Mouse (Mus musculus) kidney, embryonic 16.5 days (tissue): ENCODE data around the gene Ilkap. TPM values are rescaled to one million over a fixed set of nuclear protein-coding genes. Genes with fewer than 3 reads are reported as not detected.
A peak's percentile ranks its signal among the peaks of the same experiment; 100 is the strongest.

Experiments
- ATAC-seq: fragments of 200-750 bp; cut with Nextera tagmentation; 2 replicates; pipeline ENCODE4 v1.8.0; 2017; ENCODE audit warnings: moderate TSS enrichment; ENCODE audit not compliant: low FRiP score, low TSS enrichment
- H3K27ac ChIP-seq: fragments of 300-500 bp; sonication (generic); 2 replicates; pipeline ENCODE4 v1.5.1; 2014; ENCODE audit warnings: low read length
- H3K27me3 ChIP-seq: fragments of 300-500 bp; sonication (generic); 2 replicates; pipeline ENCODE4 v1.6.1; 2014; ENCODE audit warnings: low read length, control low read depth, mixed read lengths; ENCODE audit not compliant: insufficient read depth
- H3K36me3 ChIP-seq: fragments of 300-500 bp; sonication (generic); 2 replicates; pipeline ENCODE4 v1.6.1; 2014; ENCODE audit warnings: low read length, control low read depth, mixed read lengths; ENCODE audit not compliant: insufficient read depth
- H3K4me1 ChIP-seq: fragments of 300-500 bp; sonication (generic); 2 replicates; pipeline ENCODE4 v1.6.1; 2014; ENCODE audit warnings: low read length, control low read depth, mixed read lengths; ENCODE audit not compliant: insufficient read depth
- H3K4me2 ChIP-seq: fragments of 300-500 bp; sonication (generic); replicated peaks from 2 replicates; pipeline ENCODE4 v1.6.1; 2014; ENCODE audit warnings: low read depth, low read length
- H3K4me3 ChIP-seq: fragments of 300-500 bp; sonication (generic); 2 replicates; pipeline ENCODE4 v1.5.1; 2014; ENCODE audit warnings: mild to moderate bottlenecking, low read length
- H3K9ac ChIP-seq: fragments of 300-500 bp; sonication (generic); replicated peaks from 2 replicates; pipeline ENCODE4 v1.6.1; 2014; ENCODE audit warnings: low read length
- H3K9me3 ChIP-seq: fragments of 300-500 bp; sonication (generic); 2 replicates; pipeline ENCODE4 v1.6.1; 2016; ENCODE audit warnings: low read length, control low read depth
- WGBS: fragments of 180-500 bp; shearing (Covaris S2); extraction: QIAGEN DNeasy Blood & Tissue Kit; methylation state at CpG from one replicate; pipeline ENCODE4 v1.1.7; 2014; 5-methylcytosine and 5-hydroxymethylcytosine counted together
- polyA plus RNA-seq: library from polyadenylated mRNA; unstranded; fragments of >200 nt; fragmentation: Nextera tagmentation; extraction: Ambion mirVana; gene quantifications from 2 replicates; pipeline ENCODE4 v1.2.1, GENCODE M21; 2015

The Ilkap gene
- polyA plus RNA-seq, 1 experiment from 2014 or later: 140 TPM

- Histone ChIP-seq H3K27me3 (no peaks in the 10 kb centered on the region), H3K4me3 (no peak overlapping the region), H3K4me2 (no peak overlapping the region), H3K27ac (no peak overlapping the region), H3K9me3 (no peaks in the 10 kb centered on the region), H3K9ac (no peak overlapping the region), H3K36me3 (no peaks in the 10 kb centered on the region), H3K4me1 (peaks cover 20% of the 10 kb centered on the region)
- 82% methylated on average over 1 of the region's 1 CpGs for whole genome bisulfite sequencing
- no peak for ATAC-seq
These were observed 19.4 kb upstream of the Ilkap start for GRCm38 (mm10) chr1:91417991-91418390.

- no peak for ATAC-seq
- Histone ChIP-seq H3K4me3 (no peak overlapping the region), H3K9me3 (no peaks in the 10 kb centered on the region), H3K27me3 (no peaks in the 10 kb centered on the region), H3K4me1 (peaks cover 33% of the 10 kb centered on the region), H3K4me2 (no peak overlapping the region), H3K36me3 (no peaks in the 10 kb centered on the region), H3K27ac (peak overlapping the region; percentile 93; the same call in 1 of the 2 replicates), H3K9ac (peak overlapping the region; percentile 66)
- 72% methylated on average over 5 of the region's 5 CpGs for WGBS
These were observed 16.7 kb upstream of the Ilkap start for GRCm38 (mm10) chr1:91415311-91415710.

GRCm38 (mm10) chr1:91414903-91415302 is 16.3 kb upstream of the Ilkap start:
- ATAC-seq: no peak
- no peak overlapping the region for H3K4me3 ChIP-seq
- H3K27me3 ChIP-seq: no peaks in the 10 kb centered on the region
- no peaks in the 10 kb centered on the region for H3K9me3 ChIP-seq
- H3K9ac ChIP-seq: peak overlapping the region; percentile 66
- H3K4me2 ChIP-seq: peak overlapping the region; percentile 99; the same call in 1 of the 2 replicates
- H3K36me3 ChIP-seq: no peaks in the 10 kb centered on the region
- H3K4me1 ChIP-seq: peaks cover 33% of the 10 kb centered on the region
- peak overlapping the region; percentile 93 for H3K27ac ChIP-seq
- WGBS: 51% methylated on average over 4 of the region's 4 CpGs

GRCm38 (mm10) chr1:91413898-91414594 is 15.4 kb upstream of the Ilkap start, which contains the start of gene Hes6:
Gene Hes6, minus strand, starts transcription at chr1:91414038.
- under 1% methylated on average over 39 of the region's 39 CpGs for WGBS
- H3K4me3 ChIP-seq: peak within 1 kb of the TSS; percentile 78

GRCm38 (mm10) chr1:91413536-91413897 is 14.9 kb upstream of the Ilkap start:
- Histone ChIP-seq H3K4me1 (peaks cover 33% of the 10 kb centered on the region), H3K27me3 (no peaks in the 10 kb centered on the region), H3K36me3 (no peaks in the 10 kb centered on the region), H3K4me2 (peak overlapping the region; percentile 99), H3K4me3 (peak overlapping the region; percentile 78), H3K27ac (peak overlapping the region; percentile 93), H3K9me3 (no peaks in the 10 kb centered on the region), H3K9ac (peak overlapping the region; percentile 66)
- WGBS: 0% methylated on average over 14 of the region's 14 CpGs
- no peak for ATAC-seq

More at GRCm38 (mm10) chr1:91413898-91414594, 15.4 kb upstream of the Ilkap start, which contains the start of gene Hes6:
- Histone ChIP-seq H3K4me2 (peak within 1 kb of the TSS; percentile 99), H3K9me3 (no peaks in the 10 kb centered on the region), H3K9ac (peak within 1 kb of the TSS; percentile 88), H3K4me1 (peaks cover 33% of the 10 kb centered on the region), H3K27ac (peak within 1 kb of the TSS; percentile 93), H3K27me3 (no peaks in the 10 kb centered on the region), H3K36me3 (no peaks in the 10 kb centered on the region)
- ATAC-seq: peak; percentile 49

GRCm38 (mm10) chr1:91413030-91413506 is 14.5 kb upstream of the Ilkap start:
- Histone ChIP-seq H3K27ac (peak overlapping the region; percentile 93), H3K27me3 (no peaks in the 10 kb centered on the region), H3K4me2 (peak overlapping the region; percentile 99), H3K4me1 (peaks cover 33% of the 10 kb centered on the region), H3K4me3 (peak overlapping the region; percentile 78), H3K9ac (peak overlapping the region; percentile 88), H3K36me3 (no peaks in the 10 kb centered on the region), H3K9me3 (no peaks in the 10 kb centered on the region)
- WGBS: under 1% methylated on average over 33 of the region's 34 CpGs
- ATAC-seq: peak; percentile 97

GRCm38 (mm10) chr1:91412286-91413029 is 13.8 kb upstream of the Ilkap start:
- H3K4me3 ChIP-seq: peak overlapping the region; percentile 78
- no peaks in the 10 kb centered on the region for H3K36me3 ChIP-seq
- ATAC-seq: peak; percentile 33
- H3K27me3 ChIP-seq: no peaks in the 10 kb centered on the region
- WGBS: 4% methylated on average over 62 of the region's 65 CpGs
- H3K9ac ChIP-seq: peak overlapping the region; percentile 88
- no peaks in the 10 kb centered on the region for H3K9me3 ChIP-seq
- peak overlapping the region; percentile 99 for H3K4me2 ChIP-seq
- peak overlapping the region; percentile 93 for H3K27ac ChIP-seq
- peaks cover 33% of the 10 kb centered on the region for H3K4me1 ChIP-seq

- Histone ChIP-seq H3K36me3 (no peaks in the 10 kb centered on the region), H3K4me1 (peaks cover 33% of the 10 kb centered on the region), H3K9ac (peak overlapping the region; percentile 88), H3K27ac (no peak overlapping the region), H3K4me3 (peak overlapping the region; percentile 78), H3K9me3 (no peaks in the 10 kb centered on the region), H3K4me2 (peak overlapping the region; percentile 99), H3K27me3 (no peaks in the 10 kb centered on the region)
- ATAC-seq: no peak
- WGBS: 67% methylated on average over 8 of the region's 8 CpGs
These were observed 13.1 kb upstream of the Ilkap start for GRCm38 (mm10) chr1:91411631-91412285.

GRCm38 (mm10) chr1:91407819-91408218 is 9.2 kb upstream of the Ilkap start:
- ATAC-seq: no peak
- Histone ChIP-seq H3K36me3 (no peaks in the 10 kb centered on the region), H3K27ac (no peak overlapping the region), H3K9ac (no peak overlapping the region), H3K27me3 (no peaks in the 10 kb centered on the region), H3K4me2 (no peak overlapping the region), H3K4me3 (no peak overlapping the region), H3K9me3 (no peaks in the 10 kb centered on the region), H3K4me1 (peaks cover 13% of the 10 kb centered on the region)
- 78% methylated on average over 4 of the region's 4 CpGs for WGBS
